Mouse (Mus musculus) thymus, postnatal 10 days (tissue): ENCODE data around the gene Papss1.

Source experiments
- DNase-seq, 2 experiments: peaks; one replicate each; pipeline ENCODE4 v3.0.0; 2021; ENCODE audit warnings: low spot score in 2 of 2

Papss1 gene

GRCm38 (mm10) chr3:131631318-131631870, 66.8 kb downstream of the Papss1 start:
- DNase-seq = no peak

GRCm38 (mm10) chr3:131634091-131634490, 69.5 kb downstream of the Papss1 start:
- DNase-seq = no peak

- no peak for DNase-seq
These were observed 71.6 kb downstream of the Papss1 start for GRCm38 (mm10) chr3:131636126-131636525.

GRCm38 (mm10) chr3:131637008-131637407, 72.4 kb downstream of the Papss1 start:
- DNase-seq = no peak

GRCm38 (mm10) chr3:131637664-131638063, 73.1 kb downstream of the Papss1 start:
- no peak for DNase-seq

GRCm38 (mm10) chr3:131638216-131638615, 73.6 kb downstream of the Papss1 start:
- DNase-seq = no peak

GRCm38 (mm10) chr3:131642681-131643292, 78.2 kb downstream of the Papss1 start:
- DNase-seq = no peak

- DNase-seq = no peak
These were observed 80.6 kb downstream of the Papss1 start for GRCm38 (mm10) chr3:131645203-131645602.

- no peak for DNase-seq
These were observed 89.8 kb downstream of the Papss1 start for GRCm38 (mm10) chr3:131654366-131654765.

- no peak for DNase-seq
These were observed 91.5 kb downstream of the Papss1 start for GRCm38 (mm10) chr3:131656032-131656431.

GRCm38 (mm10) chr3:131660126-131660525, 95.6 kb downstream of the Papss1 start:
- no peak for DNase-seq

GRCm38 (mm10) chr3:131660629-131661028, 96.1 kb downstream of the Papss1 start:
- no peak for DNase-seq

- no peak for DNase-seq
These were observed 98.1 kb downstream of the Papss1 start for GRCm38 (mm10) chr3:131662589-131663148.

GRCm38 (mm10) chr3:131669910-131670309, 105.3 kb downstream of the Papss1 start:
- DNase-seq = no peak

GRCm38 (mm10) chr3:131686106-131686505, 121.5 kb downstream of the Papss1 start:
- no peak for DNase-seq

- DNase-seq = no peak
These were observed 125.4 kb downstream of the Papss1 start for GRCm38 (mm10) chr3:131689949-131690348.

- DNase-seq = no peak
These were observed 126.0 kb downstream of the Papss1 start for GRCm38 (mm10) chr3:131690543-131690942.

GRCm38 (mm10) chr3:131691202-131691601, 126.6 kb downstream of the Papss1 start:
- DNase-seq = no peak
